Mouse (Mus musculus): ENCODE data around the gene Poc1b. TPM values are rescaled to one million over a fixed set of nuclear protein-coding genes. Genes with fewer than 3 reads are reported as not detected.

Gene Poc1b
- polyA plus RNA-seq, 2 experiments = 5.6 to 5.9 TPM

GRCm38 (mm10) chr10:99126954-99127353 lies 20.1 kb downstream of the Poc1b start:
- H3K9me3 ChIP-seq (ENCODE audit: control insufficient read depth, low read length) = no peaks in the 10 kb centered on the region
- H3K27me3 ChIP-seq (ENCODE audit: control insufficient read depth, insufficient read depth, low read length) = no peaks in the 10 kb centered on the region
- H3K27ac ChIP-seq = no peak overlapping the region
- H3K4me1 ChIP-seq (replicated peaks; ENCODE audit: control insufficient read depth in 2 of 2, insufficient read depth in 2 of 2, low read length in 1 of 2) = 0 out of 4 replicates have a peak, but pooled peaks cover 0 to 6% of the 10 kb centered on the region in 2 experiments
- ATAC-seq (ENCODE audit: insufficient read depth) = no peak; the same call in 1 of the 2 replicates
- no peak for DNase-seq (ENCODE audit: low read depth in 3 of 3, low spot score in 3 of 3)
- H3K9ac ChIP-seq (replicated peaks) = no peak overlapping the region
- no peaks in the 10 kb centered on the region for H3K36me3 ChIP-seq (replicated peaks; ENCODE audit: control insufficient read depth, insufficient read depth, low read depth)
- H3K4me3 ChIP-seq (ENCODE audit: insufficient read depth in 1 of 2, low read depth in 2 of 2, low read length in 2 of 2) = no peak overlapping the region
- TF ChIP-seq EP300 (IDR thresholded peaks at IDR 0.05; ENCODE audit: low read depth) = no peak
- TF ChIP-seq CTCF (IDR thresholded peaks at IDR 0.05; ENCODE audit: low read depth) = no peak
- WGBS (ENCODE audit: insufficient replicate concordance) = 49% methylated on average over 14 of the region's 14 CpGs
- H3K4me2 ChIP-seq (ENCODE audit: low read depth) = no peak overlapping the region

GRCm38 (mm10) chr10:99127691-99128261 lies 20.9 kb downstream of the Poc1b start:
- DNase-seq (ENCODE audit: low read depth in 3 of 3, low spot score in 3 of 3) = no peak
- Histone ChIP-seq H3K27me3 (ENCODE audit: control insufficient read depth, insufficient read depth, low read length) (no peaks in the 10 kb centered on the region), H3K36me3 (replicated peaks; ENCODE audit: control insufficient read depth, insufficient read depth, low read depth) (no peaks in the 10 kb centered on the region), H3K9ac (replicated peaks) (no peak overlapping the region), H3K27ac (no peak overlapping the region), H3K4me2 (ENCODE audit: low read depth) (no peak overlapping the region), H3K4me1 (replicated peaks; ENCODE audit: control insufficient read depth in 2 of 2, insufficient read depth in 2 of 2, low read length in 1 of 2) (0 out of 4 replicates have a peak, but pooled peaks cover 0 to 6% of the 10 kb centered on the region in 2 experiments), H3K9me3 (ENCODE audit: control insufficient read depth, low read length) (no peaks in the 10 kb centered on the region), H3K4me3 (ENCODE audit: insufficient read depth in 1 of 2, low read depth in 2 of 2, low read length in 2 of 2) (no peak overlapping the region)
- TF ChIP-seq EP300 (IDR thresholded peaks at IDR 0.05; ENCODE audit: low read depth) (no peak), CTCF (IDR thresholded peaks at IDR 0.05; ENCODE audit: low read depth) (no peak)
- WGBS (ENCODE audit: insufficient replicate concordance) = 45% methylated on average over 11 of the region's 11 CpGs
- ATAC-seq (ENCODE audit: insufficient read depth) = no peak

GRCm38 (mm10) chr10:99130611-99131010 lies 23.8 kb downstream of the Poc1b start:
- ATAC-seq (ENCODE audit: insufficient read depth) = no peak; the same call in 1 of the 2 replicates
- no peaks in the 10 kb centered on the region for H3K36me3 ChIP-seq (replicated peaks; ENCODE audit: control insufficient read depth, insufficient read depth, low read depth)
- H3K27ac ChIP-seq = no peak overlapping the region
- DNase-seq (ENCODE audit: low read depth in 3 of 3, low spot score in 3 of 3) = no peak
- H3K4me1 ChIP-seq (replicated peaks; ENCODE audit: control insufficient read depth in 2 of 2, insufficient read depth in 2 of 2, low read length in 1 of 2) = 0 out of 4 replicates have a peak, but pooled peaks cover 0 to 6% of the 10 kb centered on the region in 2 experiments
- H3K4me3 ChIP-seq (ENCODE audit: insufficient read depth in 1 of 2, low read depth in 2 of 2, low read length in 2 of 2) = no peak overlapping the region
- no peaks in the 10 kb centered on the region for H3K27me3 ChIP-seq (ENCODE audit: control insufficient read depth, insufficient read depth, low read length)
- no peak for TF ChIP-seq CTCF (IDR thresholded peaks at IDR 0.05; ENCODE audit: low read depth)
- no peak for TF ChIP-seq EP300 (IDR thresholded peaks at IDR 0.05; ENCODE audit: low read depth)
- WGBS (ENCODE audit: insufficient replicate concordance) = 29% methylated on average over 6 of the region's 6 CpGs
- H3K9me3 ChIP-seq (ENCODE audit: control insufficient read depth, low read length) = no peaks in the 10 kb centered on the region
- no peak overlapping the region for H3K9ac ChIP-seq (replicated peaks)
- H3K4me2 ChIP-seq (ENCODE audit: low read depth) = no peak overlapping the region

- TF ChIP-seq CTCF (IDR thresholded peaks at IDR 0.05; ENCODE audit: low read depth) = no peak
- no peak for TF ChIP-seq EP300 (IDR thresholded peaks at IDR 0.05; ENCODE audit: low read depth)
- DNase-seq (ENCODE audit: low read depth in 3 of 3, low spot score in 3 of 3) = no peak
- 0 out of 4 replicates have a peak, but pooled peaks cover 0 to 6% of the 10 kb centered on the region in 2 experiments for H3K4me1 ChIP-seq (replicated peaks; ENCODE audit: control insufficient read depth in 2 of 2, insufficient read depth in 2 of 2, low read length in 1 of 2)
- H3K27ac ChIP-seq = no peak overlapping the region
- H3K9me3 ChIP-seq (ENCODE audit: control insufficient read depth, low read length) = no peaks in the 10 kb centered on the region
- WGBS (ENCODE audit: insufficient replicate concordance) = 52% methylated on average over 5 of the region's 5 CpGs
- no peak overlapping the region for H3K9ac ChIP-seq (replicated peaks)
- ATAC-seq (ENCODE audit: insufficient read depth) = no peak
- H3K36me3 ChIP-seq (replicated peaks; ENCODE audit: control insufficient read depth, insufficient read depth, low read depth) = no peaks in the 10 kb centered on the region
- H3K27me3 ChIP-seq (ENCODE audit: control insufficient read depth, insufficient read depth, low read length) = no peaks in the 10 kb centered on the region
- no peak overlapping the region for H3K4me3 ChIP-seq (ENCODE audit: insufficient read depth in 1 of 2, low read depth in 2 of 2, low read length in 2 of 2)
- H3K4me2 ChIP-seq (ENCODE audit: low read depth) = no peak overlapping the region
Observed at GRCm38 (mm10) chr10:99131298-99131697, 24.5 kb downstream of the Poc1b start.

GRCm38 (mm10) chr10:99132189-99132588 lies 25.4 kb downstream of the Poc1b start:
- Histone ChIP-seq H3K9ac (replicated peaks) (no peak overlapping the region), H3K36me3 (replicated peaks; ENCODE audit: control insufficient read depth, insufficient read depth, low read depth) (no peaks in the 10 kb centered on the region), H3K4me1 (replicated peaks; ENCODE audit: control insufficient read depth in 2 of 2, insufficient read depth in 2 of 2, low read length in 1 of 2) (0 out of 4 replicates have a peak, but pooled peaks cover 0 to 3% of the 10 kb centered on the region in 2 experiments), H3K4me2 (ENCODE audit: low read depth) (no peak overlapping the region), H3K27me3 (ENCODE audit: control insufficient read depth, insufficient read depth, low read length) (no peaks in the 10 kb centered on the region), H3K27ac (no peak overlapping the region), H3K4me3 (ENCODE audit: insufficient read depth in 1 of 2, low read depth in 2 of 2, low read length in 2 of 2) (no peak overlapping the region), H3K9me3 (ENCODE audit: control insufficient read depth, low read length) (no peaks in the 10 kb centered on the region)
- ATAC-seq (ENCODE audit: insufficient read depth) (no peak), DNase-seq (ENCODE audit: low read depth in 3 of 3, low spot score in 3 of 3) (no peak)
- WGBS (ENCODE audit: insufficient replicate concordance) = 75% methylated on average over 6 of the region's 6 CpGs
- TF ChIP-seq EP300 (IDR thresholded peaks at IDR 0.05; ENCODE audit: low read depth) = no peak
- TF ChIP-seq CTCF (IDR thresholded peaks at IDR 0.05; ENCODE audit: low read depth) = no peak
